ENCODE assay signal across 14 mouse cellular contexts in the genomic region with DNA sequence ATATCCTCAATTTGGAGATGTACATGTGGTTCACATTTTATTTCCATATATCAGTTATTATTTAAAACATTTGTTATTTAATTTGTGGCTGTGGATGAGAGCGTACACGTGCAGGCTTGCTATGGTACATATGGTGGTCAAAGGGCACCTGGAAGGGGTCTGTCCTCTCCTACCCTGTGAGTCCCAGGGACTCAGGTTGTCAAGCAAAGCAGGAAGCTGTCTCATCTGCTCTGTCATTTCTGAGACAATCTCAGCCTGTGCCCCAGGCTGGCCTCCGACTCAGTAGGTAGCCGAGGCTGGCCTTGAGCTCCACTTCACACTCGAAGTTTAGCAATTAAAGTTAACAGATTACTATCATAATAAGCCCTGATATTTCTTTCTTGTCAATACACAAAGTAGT. TPM values are rescaled to one million over a fixed set of nuclear protein-coding genes. Genes with fewer than 3 reads are reported as not detected.
"Had no signal": no experiment of that assay in that cellular context is flagged by ENCODE, and none has a peak within 500 bp of the region (broad histone marks: within the 10 kb centered on the region; RNA-seq: fewer than 3 reads in every experiment).

No protein-coding gene starts in this region.

- DNase-seq: kidney, adult 18-20 months; kidney, postnatal 14 days; retina, postnatal 1 day; right cerebral cortex, postnatal 4 days had no signal

- ATAC-seq: liver, embryonic 12.5 days; midbrain, embryonic 15.5 days had no signal

- H3K27ac ChIP-seq: kidney, embryonic 15.5 days; limb, embryonic 10.5 days; liver, embryonic 12.5 days; lung, embryonic 15.5 days; midbrain, embryonic 15.5 days; neural tube, embryonic 13.5 days; stomach, postnatal 0 days had no signal

- H3K36me3 ChIP-seq: kidney, embryonic 15.5 days; limb, embryonic 10.5 days; liver, embryonic 12.5 days; lung, embryonic 15.5 days; midbrain, embryonic 15.5 days; neural tube, embryonic 13.5 days had no signal

- H3K4me2 ChIP-seq: lung, embryonic 15.5 days; midbrain, embryonic 11.5 days; midbrain, embryonic 15.5 days had no signal

- H3K9ac ChIP-seq: kidney, embryonic 15.5 days; liver, embryonic 12.5 days; lung, embryonic 15.5 days; midbrain, embryonic 15.5 days; neural tube, embryonic 13.5 days had no signal

- H3K4me3 ChIP-seq: kidney, embryonic 15.5 days; limb, embryonic 10.5 days; liver, embryonic 12.5 days; lung, embryonic 15.5 days; midbrain, embryonic 15.5 days had no signal

- H3K9me3 ChIP-seq: kidney, embryonic 15.5 days; limb, embryonic 10.5 days; liver, embryonic 12.5 days; lung, embryonic 15.5 days; midbrain, embryonic 15.5 days; neural tube, embryonic 13.5 days had no signal

RNA-seq across cellular contexts. Expression of gene Ntn1, which starts 32.9 kb away (rescaled TPM):
- total RNA-seq: megakaryocyte progenitor cell, adult 5-6 weeks; monocyte, adult 5-6 weeks had no signal
